Mouse (Mus musculus) forebrain, embryonic 16.5 days (tissue): Measurements from ENCODE around the gene Tigd4. TPM values are rescaled to one million over a fixed set of nuclear protein-coding genes. Genes with fewer than 3 reads are reported as not detected.
"Not testable (repeated sequence)": the region's sequence is repeated elsewhere in the genome, so short reads cannot be mapped to it uniquely, and the experiment has no call there.

Experiments
- ATAC-seq: fragments of 200-750 bp; cut with Nextera tagmentation; 2 replicates; pipeline ENCODE4 v1.8.0; 2017; ENCODE audit warnings: mild to moderate bottlenecking, moderate library complexity
- H3K27ac ChIP-seq: fragments of 300-500 bp; sonication (generic); 2 replicates; pipeline ENCODE4 v1.5.1; 2014; ENCODE audit warnings: low read length, control low read depth
- H3K27me3 ChIP-seq: fragments of 300-500 bp; sonication (generic); replicated peaks from 2 replicates; pipeline ENCODE4 v1.6.1; 2014; ENCODE audit warnings: low read length; ENCODE audit not compliant: control insufficient read depth, insufficient read depth
- H3K36me3 ChIP-seq: fragments of 300-500 bp; sonication (generic); 2 replicates; pipeline ENCODE4 v1.6.1; 2014; ENCODE audit not compliant: control insufficient read depth, insufficient read depth
- H3K4me1 ChIP-seq: fragments of 300-500 bp; sonication (generic); replicated peaks from 2 replicates; pipeline ENCODE4 v1.6.1; 2014; ENCODE audit warnings: low read length; ENCODE audit not compliant: control insufficient read depth, insufficient read depth
- H3K4me2 ChIP-seq: fragments of 300-500 bp; sonication (generic); 2 replicates; pipeline ENCODE4 v1.6.1; 2014; ENCODE audit warnings: mild to moderate bottlenecking, low read length, control low read depth
- H3K4me3 ChIP-seq: fragments of 300-500 bp; sonication (generic); replicated peaks from 2 replicates; pipeline ENCODE4 v1.5.1; 2014; ENCODE audit warnings: mild to moderate bottlenecking, low read length, control low read depth
- H3K9ac ChIP-seq: fragments of 300-500 bp; sonication (generic); replicated peaks from 2 replicates; pipeline ENCODE4 v1.6.1; 2014; ENCODE audit warnings: low read depth, low read length, control low read depth
- H3K9me3 ChIP-seq: fragments of 300-500 bp; sonication (generic); 2 replicates; pipeline ENCODE4 v1.6.1; 2016; ENCODE audit warnings: low read length; ENCODE audit not compliant: control insufficient read depth
- WGBS: fragments of 180-500 bp; shearing (Covaris S2); extraction: QIAGEN DNeasy Blood & Tissue Kit; methylation state at CpG from one replicate; pipeline ENCODE4 v1.1.7; 2014; 5-methylcytosine and 5-hydroxymethylcytosine counted together
- polyA plus RNA-seq: library from polyadenylated mRNA; unstranded; fragments of >200 nt; fragmentation: Nextera tagmentation; extraction: Ambion mirVana; gene quantifications from 2 replicates; pipeline ENCODE4 v1.2.1, GENCODE M21; 2015

The Tigd4 gene
- 0.06 TPM in 1 of 2 replicates, not detected in the other for polyA plus RNA-seq

- no peaks in the 10 kb centered on the region for H3K27me3 ChIP-seq
These were observed at the start of gene Tigd4 for GRCm38 (mm10) chr3:84593274-84593673. Tigd4 (plus strand) TSS chr3:84593574.

GRCm38 (mm10) chr3:84547177-84547576 is 46.2 kb upstream of the Tigd4 start:
- Histone ChIP-seq H3K27me3 (no peaks in the 10 kb centered on the region), H3K9me3 (no peaks in the 10 kb centered on the region), H3K4me1 (no peaks in the 10 kb centered on the region), H3K36me3 (no peaks in the 10 kb centered on the region), H3K4me2 (no peak overlapping the region), H3K4me3 (no peak overlapping the region), H3K27ac (no peak overlapping the region), H3K9ac (no peak overlapping the region)
- no peak for ATAC-seq
- WGBS, result 83% methylated on average over 8 of the region's 8 CpGs

More at GRCm38 (mm10) chr3:84593274-84593673, at the start of gene Tigd4:
- WGBS, result 91% methylated on average over 2 of the region's 2 CpGs
- no peaks in the 10 kb centered on the region for H3K36me3 ChIP-seq
- peaks cover 15% of the 10 kb centered on the region for H3K4me1 ChIP-seq
- ATAC-seq, result no peak
- no peaks in the 10 kb centered on the region for H3K9me3 ChIP-seq
- no peak within 1 kb of the TSS for H3K9ac ChIP-seq
- H3K4me2 ChIP-seq, result no peak within 1 kb of the TSS
- H3K4me3 ChIP-seq, result no peak within 1 kb of the TSS
- no peak within 1 kb of the TSS for H3K27ac ChIP-seq

GRCm38 (mm10) chr3:84555780-84556179 is 37.6 kb upstream of the Tigd4 start:
- no peaks in the 10 kb centered on the region for H3K36me3 ChIP-seq
- ATAC-seq, result no peak
- H3K4me3 ChIP-seq, result no peak overlapping the region
- no peak overlapping the region for H3K27ac ChIP-seq
- no peak overlapping the region for H3K9ac ChIP-seq
- H3K4me1 ChIP-seq, result no peaks in the 10 kb centered on the region
- no peaks in the 10 kb centered on the region for H3K27me3 ChIP-seq
- WGBS, result 89% methylated on average over 3 of the region's 3 CpGs
- H3K4me2 ChIP-seq, result no peak overlapping the region
- H3K9me3 ChIP-seq, result no peaks in the 10 kb centered on the region

GRCm38 (mm10) chr3:84558301-84558700 is 35.1 kb upstream of the Tigd4 start:
- 94% methylated on average over 3 of the region's 3 CpGs for WGBS
- H3K36me3 ChIP-seq, result no peaks in the 10 kb centered on the region
- ATAC-seq, result no peak

GRCm38 (mm10) chr3:84562911-84563310 is 30.5 kb upstream of the Tigd4 start:
- H3K27me3 ChIP-seq, H3K4me3 ChIP-seq, H3K9me3 ChIP-seq, H3K27ac ChIP-seq, H3K36me3 ChIP-seq, ATAC-seq, H3K4me1 ChIP-seq, H3K9ac ChIP-seq, H3K4me2 ChIP-seq: not testable (repeated sequence)
- 92% methylated on average over 2 of the region's 2 CpGs for WGBS

More at GRCm38 (mm10) chr3:84558301-84558700, 35.1 kb upstream of the Tigd4 start:
- H3K27ac ChIP-seq, result no peak overlapping the region
- H3K4me1 ChIP-seq, result no peaks in the 10 kb centered on the region
- no peaks in the 10 kb centered on the region for H3K9me3 ChIP-seq
- no peaks in the 10 kb centered on the region for H3K27me3 ChIP-seq
- no peak overlapping the region for H3K4me2 ChIP-seq
- H3K9ac ChIP-seq, result no peak overlapping the region
- H3K4me3 ChIP-seq, result no peak overlapping the region

GRCm38 (mm10) chr3:84563415-84563814 is 30.0 kb upstream of the Tigd4 start:
- Histone ChIP-seq H3K4me3 (no peak overlapping the region), H3K4me2 (no peak overlapping the region), H3K27me3 (no peaks in the 10 kb centered on the region), H3K9ac (no peak overlapping the region), H3K27ac (no peak overlapping the region), H3K9me3 (no peaks in the 10 kb centered on the region), H3K36me3 (no peaks in the 10 kb centered on the region), H3K4me1 (no peaks in the 10 kb centered on the region)
- ATAC-seq, result no peak
- 94% methylated on average over 4 of the region's 4 CpGs for WGBS

- Histone ChIP-seq H3K36me3 (no peaks in the 10 kb centered on the region), H3K9ac (no peak overlapping the region), H3K4me3 (no peak overlapping the region), H3K4me2 (no peak overlapping the region), H3K4me1 (0 out of 2 replicates have a peak, but pooled peaks cover 3% of the 10 kb centered on the region), H3K9me3 (no peaks in the 10 kb centered on the region), H3K27ac (no peak overlapping the region), H3K27me3 (no peaks in the 10 kb centered on the region)
- WGBS, result 78% methylated on average over 6 of the region's 6 CpGs
- ATAC-seq, result no peak
These were observed 24.8 kb upstream of the Tigd4 start for GRCm38 (mm10) chr3:84568540-84568939.

- H3K9me3 ChIP-seq, result no peaks in the 10 kb centered on the region
- no peaks in the 10 kb centered on the region for H3K36me3 ChIP-seq
- no peak overlapping the region for H3K27ac ChIP-seq
- no peak for ATAC-seq
- H3K27me3 ChIP-seq, result no peaks in the 10 kb centered on the region
- no peak overlapping the region for H3K4me2 ChIP-seq
- 83% methylated on average over 6 of the region's 6 CpGs for WGBS
- H3K4me1 ChIP-seq, result 0 out of 2 replicates have a peak, but pooled peaks cover 3% of the 10 kb centered on the region
- H3K4me3 ChIP-seq, result no peak overlapping the region
- H3K9ac ChIP-seq, result no peak overlapping the region
These were observed 23.8 kb upstream of the Tigd4 start for GRCm38 (mm10) chr3:84569587-84569986.

GRCm38 (mm10) chr3:84570501-84570900 is 22.9 kb upstream of the Tigd4 start:
- H3K9ac ChIP-seq, result no peak overlapping the region
- no peak overlapping the region for H3K4me3 ChIP-seq
- 0 out of 2 replicates have a peak, but pooled peaks cover 3% of the 10 kb centered on the region for H3K4me1 ChIP-seq
- no peak overlapping the region for H3K4me2 ChIP-seq
- no peak for ATAC-seq
- H3K27me3 ChIP-seq, result no peaks in the 10 kb centered on the region
- WGBS, result 88% methylated on average over 3 of the region's 3 CpGs
- H3K36me3 ChIP-seq, result no peaks in the 10 kb centered on the region
- no peaks in the 10 kb centered on the region for H3K9me3 ChIP-seq
- no peak overlapping the region for H3K27ac ChIP-seq

- 78% methylated on average over 4 of the region's 4 CpGs for whole genome bisulfite sequencing
- Histone ChIP-seq H3K27me3 (no peaks in the 10 kb centered on the region), H3K4me2 (peak overlapping the region; percentile 89), H3K27ac (no peak overlapping the region), H3K9me3 (no peaks in the 10 kb centered on the region), H3K4me3 (no peak overlapping the region), H3K4me1 (peaks cover 24% of the 10 kb centered on the region), H3K36me3 (no peaks in the 10 kb centered on the region), H3K9ac (no peak overlapping the region)
- no peak for ATAC-seq
These were observed 12.7 kb upstream of the Tigd4 start for GRCm38 (mm10) chr3:84580716-84581115.
